Mouse (Mus musculus): ENCODE data around the gene Pfas.

Pfas gene

GRCm38 (mm10) chr11:69034585-69034984, 26.3 kb upstream of the Pfas start:
- TF ChIP-seq GATA4 (IDR thresholded peaks at IDR 0.05; ENCODE audit: insufficient replicate concordance, low read length) = no peak

GRCm38 (mm10) chr11:69033552-69033951, 25.3 kb upstream of the Pfas start:
- TF ChIP-seq GATA4 (IDR thresholded peaks at IDR 0.05; ENCODE audit: insufficient replicate concordance, low read length) = no peak

- no peak for TF ChIP-seq GATA4 (IDR thresholded peaks at IDR 0.05; ENCODE audit: insufficient replicate concordance, low read length)
Measured at GRCm38 (mm10) chr11:69028805-69029204, 20.5 kb upstream of the Pfas start.

- TF ChIP-seq GATA4 (IDR thresholded peaks at IDR 0.05; ENCODE audit: insufficient replicate concordance, low read length) = no peak
Measured at GRCm38 (mm10) chr11:69026562-69026961, 18.3 kb upstream of the Pfas start.

GRCm38 (mm10) chr11:69020691-69021090, 12.4 kb upstream of the Pfas start:
- no peak for TF ChIP-seq GATA4 (IDR thresholded peaks at IDR 0.05; ENCODE audit: insufficient replicate concordance, low read length)

- TF ChIP-seq GATA4 (IDR thresholded peaks at IDR 0.05; ENCODE audit: insufficient replicate concordance, low read length) = no peak
Measured at GRCm38 (mm10) chr11:69016755-69017154, 8.5 kb upstream of the Pfas start.

GRCm38 (mm10) chr11:69015644-69016441, 7.6 kb upstream of the Pfas start, which contains the start of gene Ctc1:
Gene Ctc1, plus strand, starts transcription at chr11:69015911.
- no peak for TF ChIP-seq GATA4 (IDR thresholded peaks at IDR 0.05; ENCODE audit: insufficient replicate concordance, low read length)

- no peak; the same call in 1 of the 2 replicates for TF ChIP-seq GATA4 (IDR thresholded peaks at IDR 0.05; ENCODE audit: insufficient replicate concordance, low read length)
Measured at GRCm38 (mm10) chr11:69012071-69012601, 3.9 kb upstream of the Pfas start.

GRCm38 (mm10) chr11:69010400-69011323, 2.4 kb upstream of the Pfas start:
- no peak for TF ChIP-seq GATA4 (IDR thresholded peaks at IDR 0.05; ENCODE audit: insufficient replicate concordance, low read length)

- TF ChIP-seq GATA4 (IDR thresholded peaks at IDR 0.05; ENCODE audit: insufficient replicate concordance, low read length) = no peak
Measured at GRCm38 (mm10) chr11:69009508-69009907, 1.2 kb upstream of the Pfas start.

GRCm38 (mm10) chr11:69005193-69005592, 3.1 kb downstream of the Pfas start:
- no peak for TF ChIP-seq GATA4 (IDR thresholded peaks at IDR 0.05; ENCODE audit: insufficient replicate concordance, low read length)

- no peak for TF ChIP-seq GATA4 (IDR thresholded peaks at IDR 0.05; ENCODE audit: insufficient replicate concordance, low read length)
Measured at GRCm38 (mm10) chr11:69003592-69003991, 4.7 kb downstream of the Pfas start.

- no peak for TF ChIP-seq GATA4 (IDR thresholded peaks at IDR 0.05; ENCODE audit: insufficient replicate concordance, low read length)
Measured at GRCm38 (mm10) chr11:68997080-68997479, 11.2 kb downstream of the Pfas start.

GRCm38 (mm10) chr11:68994377-68994776, 13.9 kb downstream of the Pfas start:
- TF ChIP-seq GATA4 (IDR thresholded peaks at IDR 0.05; ENCODE audit: insufficient replicate concordance, low read length) = no peak

GRCm38 (mm10) chr11:68993122-68993521, 15.1 kb downstream of the Pfas start:
- no peak for TF ChIP-seq GATA4 (IDR thresholded peaks at IDR 0.05; ENCODE audit: insufficient replicate concordance, low read length)

- TF ChIP-seq GATA4 (IDR thresholded peaks at IDR 0.05; ENCODE audit: insufficient replicate concordance, low read length) = no peak
Measured at GRCm38 (mm10) chr11:68988341-68988740, 19.9 kb downstream of the Pfas start.
